Mouse (Mus musculus) forebrain, embryonic 16.5 days (tissue): ENCODE measurements around the gene Nab2. TPM values are rescaled to one million over a fixed set of nuclear protein-coding genes. Genes with fewer than 3 reads are reported as not detected.

ENCODE experiments used
- ATAC-seq: fragments of 200-750 bp; cut with Nextera tagmentation; 2 replicates; pipeline ENCODE4 v1.8.0; 2017; ENCODE audit warnings: mild to moderate bottlenecking, moderate library complexity
- H3K27ac ChIP-seq: fragments of 300-500 bp; sonication (generic); 2 replicates; pipeline ENCODE4 v1.5.1; 2014; ENCODE audit warnings: low read length, control low read depth
- H3K27me3 ChIP-seq: fragments of 300-500 bp; sonication (generic); replicated peaks from 2 replicates; pipeline ENCODE4 v1.6.1; 2014; ENCODE audit warnings: low read length; ENCODE audit not compliant: control insufficient read depth, insufficient read depth
- H3K36me3 ChIP-seq: fragments of 300-500 bp; sonication (generic); 2 replicates; pipeline ENCODE4 v1.6.1; 2014; ENCODE audit not compliant: control insufficient read depth, insufficient read depth
- H3K4me1 ChIP-seq: fragments of 300-500 bp; sonication (generic); replicated peaks from 2 replicates; pipeline ENCODE4 v1.6.1; 2014; ENCODE audit warnings: low read length; ENCODE audit not compliant: control insufficient read depth, insufficient read depth
- H3K4me2 ChIP-seq: fragments of 300-500 bp; sonication (generic); 2 replicates; pipeline ENCODE4 v1.6.1; 2014; ENCODE audit warnings: mild to moderate bottlenecking, low read length, control low read depth
- H3K4me3 ChIP-seq: fragments of 300-500 bp; sonication (generic); replicated peaks from 2 replicates; pipeline ENCODE4 v1.5.1; 2014; ENCODE audit warnings: mild to moderate bottlenecking, low read length, control low read depth
- H3K9ac ChIP-seq: fragments of 300-500 bp; sonication (generic); replicated peaks from 2 replicates; pipeline ENCODE4 v1.6.1; 2014; ENCODE audit warnings: low read depth, low read length, control low read depth
- H3K9me3 ChIP-seq: fragments of 300-500 bp; sonication (generic); 2 replicates; pipeline ENCODE4 v1.6.1; 2016; ENCODE audit warnings: low read length; ENCODE audit not compliant: control insufficient read depth
- WGBS: fragments of 180-500 bp; shearing (Covaris S2); extraction: QIAGEN DNeasy Blood & Tissue Kit; methylation state at CpG from one replicate; pipeline ENCODE4 v1.1.7; 2014; 5-methylcytosine and 5-hydroxymethylcytosine counted together
- polyA plus RNA-seq: library from polyadenylated mRNA; unstranded; fragments of >200 nt; fragmentation: Nextera tagmentation; extraction: Ambion mirVana; gene quantifications from 2 replicates; pipeline ENCODE4 v1.2.1, GENCODE M21; 2015

The Nab2 gene
- polyA plus RNA-seq = 3.9 and 4.5 TPM in 2 replicates

DNA sequence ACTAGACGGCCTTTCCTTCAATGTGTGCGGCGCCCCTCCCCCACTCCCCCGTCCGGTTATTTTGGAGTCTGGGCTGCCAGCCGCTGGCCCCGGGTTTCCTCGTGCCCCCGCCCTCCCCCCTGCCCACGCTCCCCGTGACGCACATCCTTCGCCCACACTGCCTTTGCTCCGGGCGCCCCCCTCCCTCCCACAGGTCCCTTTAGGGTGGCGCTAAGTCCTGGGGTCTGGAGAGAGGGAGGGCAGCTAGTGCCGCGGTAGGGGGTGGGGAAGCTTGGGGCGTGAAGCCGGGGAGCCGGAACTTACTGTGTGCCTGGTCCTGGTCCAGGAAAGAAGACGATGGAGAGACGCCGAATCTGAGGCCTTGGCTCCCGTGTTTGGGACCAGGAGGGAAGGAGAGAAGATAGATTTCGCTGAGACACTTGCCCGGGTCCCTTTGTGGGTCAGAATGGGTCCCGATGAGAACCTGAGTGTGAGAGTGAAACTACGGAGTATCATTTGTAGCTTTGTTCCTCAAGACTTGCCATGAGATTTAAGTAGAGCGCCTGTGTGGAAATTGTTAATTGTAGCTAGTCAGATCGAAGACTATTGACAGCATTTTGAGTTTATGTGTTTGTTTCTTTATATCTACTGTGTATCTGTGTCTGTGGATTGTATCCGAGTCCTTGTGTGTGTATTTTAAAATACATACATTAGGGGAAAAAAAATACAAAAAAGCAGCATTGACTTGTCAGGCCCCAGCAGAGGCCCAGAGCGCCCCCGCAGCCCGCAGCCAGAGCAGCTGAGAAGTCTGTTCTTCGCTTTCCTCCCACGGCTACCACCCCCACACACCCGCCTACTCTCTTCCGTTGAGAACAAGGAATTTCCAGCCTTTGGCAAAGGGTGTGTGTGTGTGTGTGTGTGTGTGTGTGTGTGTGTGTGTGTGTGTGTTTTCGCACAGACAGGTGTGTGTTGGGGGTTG is at the start of gene Nab2:
TSS of gene Nab2 (minus strand) at position 476 of the 958 bp plus-strand sequence.
- peak; percentile 43; the same call in 1 of the 2 replicates for ATAC-seq
- peak within 1 kb of the TSS; percentile 83 for H3K4me2 ChIP-seq
- H3K36me3 ChIP-seq = no peaks in the 10 kb centered on the region
- H3K9ac ChIP-seq = peak within 1 kb of the TSS; percentile 62
- H3K27ac ChIP-seq = peak within 1 kb of the TSS; percentile 79
- H3K4me3 ChIP-seq = peak within 1 kb of the TSS; percentile 56
- WGBS = 3% methylated on average over 35 of the region's 40 CpGs
- peaks cover 32% of the 10 kb centered on the region for H3K4me1 ChIP-seq
- H3K9me3 ChIP-seq = no peaks in the 10 kb centered on the region
- peaks cover 29% of the 10 kb centered on the region for H3K27me3 ChIP-seq

DNA sequence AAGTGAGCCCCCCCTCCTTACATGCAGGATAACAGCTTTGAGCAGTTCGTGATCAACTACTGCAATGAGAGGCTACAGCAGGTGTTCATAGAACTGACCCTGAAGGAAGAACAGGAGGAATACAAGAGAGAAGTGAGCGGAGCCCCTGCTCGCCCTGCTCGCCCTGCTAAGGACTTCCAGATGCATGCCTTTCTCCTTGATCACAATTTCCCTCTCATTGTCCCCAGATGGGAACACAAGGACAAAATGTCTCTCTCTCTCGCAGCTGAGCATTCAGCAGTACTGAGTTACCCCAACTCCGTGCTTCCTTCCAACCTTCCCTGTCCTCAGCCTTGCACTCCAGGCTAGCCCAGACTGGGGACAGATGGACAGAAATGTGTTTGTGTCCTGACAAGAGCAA is 44.4 kb upstream of the Nab2 start:
- no peaks in the 10 kb centered on the region for H3K9me3 ChIP-seq
- 0 out of 2 replicates have a peak, but pooled peaks cover 5% of the 10 kb centered on the region for H3K4me1 ChIP-seq
- no peak; the same call in 1 of the 2 replicates for ATAC-seq
- H3K27me3 ChIP-seq = no peaks in the 10 kb centered on the region
- no peak overlapping the region for H3K4me2 ChIP-seq
- no peak overlapping the region for H3K4me3 ChIP-seq
- no peak overlapping the region for H3K9ac ChIP-seq
- 72% methylated on average over 6 of the region's 6 CpGs for WGBS
- no peak overlapping the region for H3K27ac ChIP-seq
- H3K36me3 ChIP-seq = no peaks in the 10 kb centered on the region

DNA sequence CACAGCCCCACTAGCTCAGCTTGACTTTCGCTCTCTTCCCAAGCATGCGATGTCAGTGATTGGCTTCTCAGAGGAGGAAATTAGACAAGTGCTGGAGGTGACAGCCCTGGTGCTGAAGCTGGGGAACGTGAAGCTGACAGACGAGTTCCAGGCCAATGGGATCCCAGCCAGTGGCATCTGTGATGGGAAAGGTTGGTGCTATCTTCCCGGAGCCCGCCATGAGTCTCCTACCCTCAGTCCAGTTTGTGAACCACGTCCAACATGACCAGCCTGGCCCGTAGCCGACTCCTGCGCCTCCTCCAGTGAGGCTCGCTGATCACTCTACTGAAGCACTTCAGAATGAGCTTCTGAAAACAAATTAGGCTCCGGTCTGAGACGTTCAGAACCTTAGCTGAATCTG is 42.0 kb upstream of the Nab2 start:
- 77% methylated on average over 13 of the region's 13 CpGs for WGBS
- H3K9me3 ChIP-seq = no peaks in the 10 kb centered on the region
- no peak overlapping the region for H3K4me3 ChIP-seq
- no peak overlapping the region for H3K27ac ChIP-seq
- no peak overlapping the region for H3K9ac ChIP-seq
- H3K36me3 ChIP-seq = no peaks in the 10 kb centered on the region
- H3K4me2 ChIP-seq = no peak overlapping the region
- ATAC-seq = no peak
- 0 out of 2 replicates have a peak, but pooled peaks cover 5% of the 10 kb centered on the region for H3K4me1 ChIP-seq
- no peaks in the 10 kb centered on the region for H3K27me3 ChIP-seq

DNA sequence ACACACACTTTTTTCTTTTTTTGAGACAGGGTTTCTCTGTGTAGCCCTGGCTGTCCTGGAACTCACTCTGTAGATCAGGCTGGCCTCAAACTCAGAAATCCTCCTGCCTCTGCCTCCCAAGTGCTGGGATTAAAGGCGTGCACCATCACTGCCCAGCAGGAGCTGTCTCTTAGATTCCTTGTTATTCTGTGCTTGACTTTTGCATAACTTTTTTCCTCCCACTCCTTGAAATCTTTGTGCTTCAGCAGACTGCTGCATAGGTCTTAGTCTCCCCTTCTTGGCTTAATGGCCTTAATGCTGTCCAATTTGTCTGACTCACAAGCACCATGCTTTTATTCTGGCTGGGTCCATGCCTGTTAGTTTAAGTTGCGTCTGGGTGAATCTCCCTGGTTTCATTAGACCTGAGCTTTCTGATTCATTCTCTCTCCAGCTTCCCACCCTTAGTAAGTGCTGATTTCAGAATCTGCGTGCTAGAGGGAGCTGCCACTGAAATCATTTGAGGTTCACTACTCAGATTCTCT is 40.5 kb upstream of the Nab2 start:
- no peak for ATAC-seq
- Histone ChIP-seq H3K27me3 (no peaks in the 10 kb centered on the region), H3K4me2 (no peak overlapping the region), H3K9ac (no peak overlapping the region), H3K27ac (no peak overlapping the region), H3K36me3 (no peaks in the 10 kb centered on the region), H3K4me1 (0 out of 2 replicates have a peak, but pooled peaks cover 5% of the 10 kb centered on the region), H3K4me3 (no peak overlapping the region), H3K9me3 (no peaks in the 10 kb centered on the region)
- 83% methylated on average over 3 of the region's 3 CpGs for WGBS

DNA sequence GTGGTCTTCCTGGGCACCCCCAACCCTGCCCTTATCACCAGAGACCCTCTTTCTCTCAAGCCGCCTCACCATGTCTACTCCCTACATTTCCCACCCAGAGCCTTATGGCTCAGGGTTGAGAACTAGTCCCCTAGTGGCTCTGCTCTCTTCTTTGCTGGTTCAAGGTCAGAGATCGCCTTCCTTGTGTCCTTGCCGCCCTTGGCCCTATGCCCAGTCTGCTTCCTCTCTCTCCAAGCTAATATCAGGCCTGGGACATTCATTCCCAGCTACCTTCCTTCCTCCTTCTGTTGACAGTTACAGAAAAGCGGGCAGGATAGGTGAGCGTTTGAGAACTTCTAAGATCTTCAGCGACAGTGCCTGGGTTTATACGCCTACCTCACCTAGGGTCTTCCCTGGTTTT is 39.4 kb upstream of the Nab2 start:
- Histone ChIP-seq H3K4me2 (no peak overlapping the region), H3K4me1 (0 out of 2 replicates have a peak, but pooled peaks cover 2% of the 10 kb centered on the region), H3K9me3 (no peaks in the 10 kb centered on the region), H3K27me3 (no peaks in the 10 kb centered on the region), H3K36me3 (no peaks in the 10 kb centered on the region), H3K4me3 (no peak overlapping the region), H3K27ac (no peak overlapping the region), H3K9ac (no peak overlapping the region)
- ATAC-seq = no peak
- WGBS = 91% methylated on average over 7 of the region's 7 CpGs

DNA sequence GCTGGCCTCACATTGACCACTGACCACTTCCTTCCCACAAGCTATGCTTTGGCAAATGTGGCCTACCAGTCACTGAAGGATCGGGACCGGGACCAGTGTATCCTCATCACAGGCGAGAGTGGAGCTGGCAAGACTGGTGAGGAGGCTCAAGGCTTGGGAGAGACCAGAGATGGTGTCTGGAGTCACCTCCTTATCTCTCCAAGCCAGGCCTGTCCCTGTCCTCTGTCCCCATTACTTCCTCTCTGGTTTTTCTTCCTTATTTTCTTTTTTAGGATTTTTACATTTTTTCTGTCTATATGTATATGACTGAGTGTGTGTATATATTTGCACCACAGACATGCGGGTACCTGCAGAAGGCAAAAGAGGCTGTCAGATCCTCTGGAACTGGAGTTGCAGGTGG is 37.4 kb upstream of the Nab2 start:
- Histone ChIP-seq H3K4me3 (no peak overlapping the region), H3K27me3 (no peaks in the 10 kb centered on the region), H3K4me2 (no peak overlapping the region), H3K27ac (no peak overlapping the region), H3K9me3 (no peaks in the 10 kb centered on the region), H3K4me1 (no peaks in the 10 kb centered on the region), H3K36me3 (no peaks in the 10 kb centered on the region), H3K9ac (no peak overlapping the region)
- 95% methylated on average over 4 of the region's 4 CpGs for WGBS
- no peak for ATAC-seq

DNA sequence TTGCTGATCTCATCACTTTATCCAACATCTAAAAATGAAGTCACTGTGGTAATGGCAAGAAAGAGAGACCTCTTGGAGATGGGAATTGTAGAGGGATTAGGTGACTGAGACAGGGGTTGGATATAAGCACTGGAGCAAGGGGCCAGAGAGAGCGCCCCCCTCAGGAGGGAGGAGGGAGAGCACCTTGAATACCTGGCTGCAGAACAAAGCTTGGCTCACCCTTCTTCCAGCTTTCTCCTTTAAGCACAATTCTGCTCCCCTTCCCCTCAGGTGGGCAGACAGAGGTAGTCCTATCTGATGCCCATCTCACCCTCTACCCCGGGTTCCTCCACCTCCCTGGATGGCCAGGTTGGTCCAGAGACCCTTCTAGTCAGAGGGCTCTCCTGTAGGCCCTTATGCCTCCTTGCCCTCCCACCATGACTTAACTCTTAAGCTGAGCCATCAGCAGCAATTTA is 36.4 kb upstream of the Nab2 start, which contains the start of gene Myo1a:
TSS of gene Myo1a (plus strand) at position 405 of the 455 bp plus-strand sequence.
- Histone ChIP-seq H3K27ac (no peak within 1 kb of the TSS), H3K4me2 (no peak within 1 kb of the TSS), H3K4me1 (no peaks in the 10 kb centered on the region), H3K9ac (no peak within 1 kb of the TSS), H3K9me3 (no peaks in the 10 kb centered on the region), H3K36me3 (no peaks in the 10 kb centered on the region), H3K4me3 (no peak within 1 kb of the TSS), H3K27me3 (no peaks in the 10 kb centered on the region)
- 62% methylated on average over 2 of the region's 2 CpGs for WGBS
- ATAC-seq = no peak

DNA sequence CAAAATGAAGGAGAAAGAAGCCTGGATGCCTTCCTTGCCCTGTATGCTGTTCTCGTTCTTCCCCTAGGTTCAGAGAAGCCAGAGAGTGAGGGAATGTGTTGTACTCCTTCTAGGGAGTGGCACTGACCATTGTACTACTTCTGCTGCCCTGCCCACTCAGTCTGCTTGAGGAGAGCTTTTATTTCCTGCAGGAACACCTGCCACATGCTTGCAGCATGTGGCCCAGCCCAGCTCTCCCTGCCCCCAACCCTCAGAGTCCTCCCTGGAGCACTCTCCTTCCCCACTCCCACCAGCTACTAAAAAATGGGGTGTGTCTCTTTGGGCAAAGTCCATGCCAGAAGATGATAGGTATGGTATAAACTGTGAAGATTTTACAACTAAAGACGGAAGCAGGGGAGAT is 35.9 kb upstream of the Nab2 start:
- Histone ChIP-seq H3K4me2 (no peak overlapping the region), H3K4me1 (no peaks in the 10 kb centered on the region), H3K27ac (no peak overlapping the region), H3K27me3 (no peaks in the 10 kb centered on the region), H3K9ac (no peak overlapping the region), H3K36me3 (no peaks in the 10 kb centered on the region; the same call in 1 of the 2 replicates), H3K4me3 (no peak overlapping the region), H3K9me3 (no peaks in the 10 kb centered on the region)
- no peak for ATAC-seq
- 70% methylated on average over 2 of the region's 2 CpGs for WGBS

DNA sequence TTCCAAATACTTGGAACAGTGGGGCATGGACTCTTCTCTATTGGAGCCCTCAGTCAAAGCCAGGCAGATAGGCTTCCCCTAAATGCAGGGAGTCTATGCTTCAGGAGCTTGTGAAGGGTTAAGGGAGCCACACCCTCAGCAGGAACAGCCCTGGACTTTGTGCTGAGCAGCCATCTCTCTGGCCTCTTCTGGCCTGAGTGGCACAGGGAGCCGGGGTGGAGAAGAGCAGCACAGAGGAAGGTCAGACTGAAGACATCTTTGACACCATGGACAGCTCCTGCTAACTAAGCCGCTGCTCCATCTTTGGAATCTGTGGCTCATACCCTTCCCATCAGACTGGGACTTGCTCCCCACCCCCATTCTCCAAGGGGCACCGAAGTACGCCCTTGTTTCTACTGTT is 34.9 kb upstream of the Nab2 start:
- H3K4me2 ChIP-seq = no peak overlapping the region
- H3K4me1 ChIP-seq = no peaks in the 10 kb centered on the region
- no peak overlapping the region for H3K4me3 ChIP-seq
- H3K27me3 ChIP-seq = no peaks in the 10 kb centered on the region
- H3K36me3 ChIP-seq = peaks cover 3% of the 10 kb centered on the region; the same call in 1 of the 2 replicates
- no peak overlapping the region for H3K9ac ChIP-seq
- no peaks in the 10 kb centered on the region for H3K9me3 ChIP-seq
- WGBS = 59% methylated on average over 4 of the region's 4 CpGs
- no peak for ATAC-seq
- no peak overlapping the region for H3K27ac ChIP-seq
